Mouse (Mus musculus) kidney, postnatal 0 days (tissue): Measurements from ENCODE around the gene M6pr. TPM values are rescaled to one million over a fixed set of nuclear protein-coding genes. Genes with fewer than 3 reads are reported as not detected.
"Not testable (repeated sequence)": the region's sequence is repeated elsewhere in the genome, so short reads cannot be mapped to it uniquely, and the experiment has no call there.

Experiments used
- ATAC-seq: fragments of 200-750 bp; cut with Nextera tagmentation; replicated peaks from 2 replicates; pipeline ENCODE4 v1.8.0; 2017; ENCODE audit warnings: low read depth, moderate number of reproducible peaks, moderate TSS enrichment, moderate library complexity; ENCODE audit not compliant: low FRiP score
- DNase-seq: peaks from one replicate; pipeline ENCODE4 v3.0.0-alpha.2; 2016; ENCODE audit warnings: low spot score
- H3K27ac ChIP-seq: fragments of 300-500 bp; sonication (generic); 2 replicates; pipeline ENCODE4 v1.5.1; 2014; ENCODE audit warnings: mild to moderate bottlenecking
- H3K27me3 ChIP-seq: fragments of 300-500 bp; sonication (generic); 2 replicates; pipeline ENCODE4 v1.6.1; 2014; ENCODE audit warnings: low read length, mixed read lengths; ENCODE audit not compliant: insufficient read depth
- H3K36me3 ChIP-seq: fragments of 300-500 bp; sonication (generic); 2 replicates; pipeline ENCODE4 v1.6.1; 2014; ENCODE audit warnings: low read length, mixed read lengths; ENCODE audit not compliant: insufficient read depth
- H3K4me1 ChIP-seq: fragments of 300-500 bp; sonication (generic); replicated peaks from 2 replicates; pipeline ENCODE4 v1.6.1; 2014; ENCODE audit warnings: antibody characterized with exemption, low read length, mixed read lengths; ENCODE audit not compliant: insufficient read depth
- H3K4me2 ChIP-seq: fragments of 300-500 bp; sonication (generic); 2 replicates; pipeline ENCODE4 v1.6.1; 2014; ENCODE audit warnings: mild to moderate bottlenecking, low read length, moderate library complexity, mixed read lengths
- H3K4me3 ChIP-seq: fragments of 300-500 bp; sonication (generic); replicated peaks from 2 replicates; pipeline ENCODE4 v1.5.1; 2014; ENCODE audit warnings: low read depth, low read length
- H3K9ac ChIP-seq: fragments of 300-500 bp; sonication (generic); 2 replicates; pipeline ENCODE4 v1.6.1; 2014; ENCODE audit warnings: low read depth, low read length
- H3K9me3 ChIP-seq: fragments of 300-500 bp; sonication (generic); replicated peaks from 2 replicates; pipeline ENCODE4 v1.6.1; 2016; ENCODE audit warnings: low read length, inconsistent platforms, mixed read lengths
- CTCF ChIP-seq: IDR thresholded peaks from 2 replicates; pipeline ENCODE4 v1.5.1; 2016; ENCODE audit warnings: antibody characterized with exemption, low read depth, mild to moderate bottlenecking, moderate library complexity
- WGBS: fragments of 180-500 bp; shearing (Covaris S2); extraction: QIAGEN DNeasy Blood & Tissue Kit; methylation state at CpG from one replicate; pipeline ENCODE4 v1.1.7; 2014; 5-methylcytosine and 5-hydroxymethylcytosine counted together
- polyA plus RNA-seq: library from polyadenylated mRNA; unstranded; fragments of >200 nt; fragmentation: Nextera tagmentation; extraction: Ambion mirVana; gene quantifications from 2 replicates; pipeline ENCODE4 v1.2.1, GENCODE M21; 2015

M6pr gene
- polyA plus RNA-seq, 1 experiment from 2014 or later, result 130 TPM

DNA sequence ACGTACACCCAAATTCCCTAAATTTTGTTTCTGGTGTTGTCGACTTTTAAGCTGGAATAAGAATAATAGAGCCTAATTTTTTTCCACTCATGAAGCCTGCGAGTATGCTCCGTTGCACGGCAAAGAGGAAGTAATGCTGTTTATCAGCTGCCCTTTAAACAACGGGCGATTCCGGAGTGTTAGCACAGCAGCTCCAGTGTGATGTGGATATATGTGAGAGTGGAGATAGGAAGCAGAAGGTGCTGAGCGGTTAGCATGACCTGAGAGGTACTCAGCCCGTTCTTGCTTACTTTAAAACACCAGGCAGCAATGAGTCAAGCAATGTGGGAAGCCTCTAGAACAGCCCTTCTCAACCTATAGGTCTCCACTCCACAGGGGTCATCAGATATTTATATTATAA is 35.2 kb downstream of the M6pr start:
- TF ChIP-seq CTCF, result no peak
- H3K9me3 ChIP-seq, result no peaks in the 10 kb centered on the region
- H3K4me3 ChIP-seq, result no peak overlapping the region
- H3K4me2 ChIP-seq, result no peak overlapping the region
- H3K27ac ChIP-seq, result no peak overlapping the region
- H3K9ac ChIP-seq, result no peak overlapping the region
- DNase-seq (no peak), ATAC-seq (no peak)
- peaks cover 16% of the 10 kb centered on the region for H3K4me1 ChIP-seq
- no peaks in the 10 kb centered on the region for H3K27me3 ChIP-seq
- H3K36me3 ChIP-seq, result no peaks in the 10 kb centered on the region
- WGBS, result 29% methylated on average over 10 of the region's 10 CpGs

DNA sequence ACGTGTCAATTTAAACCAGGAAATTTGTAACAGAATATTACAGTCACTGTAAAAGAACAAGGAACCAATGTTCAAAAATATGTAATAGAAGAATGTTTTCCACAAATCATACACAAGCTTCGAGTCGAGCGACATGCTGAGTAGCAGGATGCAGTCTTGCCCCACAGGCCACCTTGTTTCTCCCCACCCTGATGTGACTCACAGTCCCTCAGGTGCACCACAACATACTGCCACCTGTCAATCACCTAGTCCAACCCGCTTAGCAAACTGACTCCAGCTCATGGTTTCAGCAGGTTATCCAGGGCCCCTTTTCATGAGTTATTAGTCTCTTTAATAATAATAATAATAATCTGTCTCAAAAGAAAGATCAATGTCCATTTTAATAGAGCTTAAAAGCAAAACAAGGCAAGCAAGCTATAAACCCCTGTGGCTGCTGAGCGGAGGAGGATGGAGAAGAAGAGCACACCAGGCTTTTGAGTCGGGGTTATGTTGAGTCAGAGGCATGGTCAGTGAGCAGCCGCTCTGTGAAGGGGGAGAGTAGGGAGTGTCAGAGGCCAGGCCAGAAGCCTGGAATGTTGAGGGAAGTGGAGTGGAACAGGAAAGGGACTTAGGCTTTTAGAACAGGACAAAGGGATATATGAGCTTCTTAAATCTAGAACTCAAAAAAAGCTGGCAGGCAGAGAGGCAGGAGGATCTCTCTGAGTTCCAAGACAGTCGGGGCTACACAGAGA is 36.0 kb downstream of the M6pr start:
- H3K9ac ChIP-seq, result no peak overlapping the region
- no peak for TF ChIP-seq CTCF
- no peaks in the 10 kb centered on the region for H3K36me3 ChIP-seq
- no peaks in the 10 kb centered on the region for H3K9me3 ChIP-seq
- H3K27me3 ChIP-seq, result no peaks in the 10 kb centered on the region
- ATAC-seq (peak; percentile 56), DNase-seq (peak; percentile 83)
- peaks cover 14% of the 10 kb centered on the region; the same call in 1 of the 2 replicates for H3K4me1 ChIP-seq
- 0 out of 2 replicates have a peak overlapping the region, but pooled peaks have one; percentile 34 for H3K27ac ChIP-seq
- 35% methylated on average over 9 of the region's 9 CpGs for WGBS
- H3K4me2 ChIP-seq, result no peak overlapping the region
- H3K4me3 ChIP-seq, result no peak overlapping the region

DNA sequence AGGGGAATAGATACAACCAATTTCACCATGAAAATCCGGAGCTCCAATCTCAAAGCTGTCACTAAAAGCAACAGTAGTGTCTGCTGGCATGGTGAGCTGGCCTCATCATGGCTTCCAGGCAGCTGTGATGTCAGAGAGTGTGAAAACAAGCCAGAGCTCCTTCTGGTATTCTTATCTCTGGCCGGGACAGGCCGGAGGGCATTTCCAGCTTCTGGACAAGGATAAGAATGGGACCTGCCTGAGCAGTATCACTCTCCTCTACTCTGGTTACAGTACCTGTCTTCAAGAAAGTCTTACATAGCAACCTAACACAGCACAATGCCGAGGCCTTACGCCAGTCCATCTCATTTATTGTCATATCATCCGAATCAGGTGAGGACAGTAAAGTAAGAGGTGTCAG is 37.2 kb downstream of the M6pr start:
- H3K4me3 ChIP-seq, result no peak overlapping the region
- no peak overlapping the region for H3K9ac ChIP-seq
- no peaks in the 10 kb centered on the region for H3K36me3 ChIP-seq
- DNase-seq (no peak), ATAC-seq (no peak)
- H3K4me1 ChIP-seq, result peaks cover 14% of the 10 kb centered on the region; the same call in 1 of the 2 replicates
- no peak for TF ChIP-seq CTCF
- H3K27ac ChIP-seq, result no peak overlapping the region
- H3K4me2 ChIP-seq, result no peak overlapping the region
- H3K27me3 ChIP-seq, result no peaks in the 10 kb centered on the region
- no peaks in the 10 kb centered on the region for H3K9me3 ChIP-seq
- 85% methylated on average over 6 of the region's 6 CpGs for WGBS

DNA sequence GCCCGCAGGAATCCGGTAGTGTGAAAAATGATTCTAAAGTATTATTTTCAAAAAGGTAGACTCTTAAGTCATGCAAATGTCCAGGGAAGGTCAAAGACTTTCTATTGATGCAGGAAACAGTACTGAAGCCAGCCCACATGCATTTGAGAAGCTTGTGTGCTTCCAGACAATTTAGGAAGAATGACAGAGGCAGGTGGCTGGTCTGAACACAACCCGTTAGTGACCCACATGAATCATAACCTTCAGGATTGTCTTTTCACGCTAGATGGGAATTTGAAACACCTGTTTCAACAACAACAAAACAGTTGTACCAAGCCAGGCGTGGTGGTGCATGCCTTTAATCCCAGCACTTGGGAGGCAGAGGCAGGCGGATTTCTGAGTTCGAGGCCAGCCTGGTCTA is 37.9 kb downstream of the M6pr start:
- Histone ChIP-seq H3K9ac (no peak overlapping the region), H3K4me3 (no peak overlapping the region), H3K27ac (no peak overlapping the region), H3K27me3 (no peaks in the 10 kb centered on the region), H3K36me3 (no peaks in the 10 kb centered on the region), H3K4me1 (peaks cover 14% of the 10 kb centered on the region; the same call in 1 of the 2 replicates), H3K9me3 (no peaks in the 10 kb centered on the region), H3K4me2 (no peak overlapping the region)
- ATAC-seq (no peak), DNase-seq (no peak)
- 72% methylated on average over 7 of the region's 7 CpGs for WGBS
- no peak for TF ChIP-seq CTCF

DNA sequence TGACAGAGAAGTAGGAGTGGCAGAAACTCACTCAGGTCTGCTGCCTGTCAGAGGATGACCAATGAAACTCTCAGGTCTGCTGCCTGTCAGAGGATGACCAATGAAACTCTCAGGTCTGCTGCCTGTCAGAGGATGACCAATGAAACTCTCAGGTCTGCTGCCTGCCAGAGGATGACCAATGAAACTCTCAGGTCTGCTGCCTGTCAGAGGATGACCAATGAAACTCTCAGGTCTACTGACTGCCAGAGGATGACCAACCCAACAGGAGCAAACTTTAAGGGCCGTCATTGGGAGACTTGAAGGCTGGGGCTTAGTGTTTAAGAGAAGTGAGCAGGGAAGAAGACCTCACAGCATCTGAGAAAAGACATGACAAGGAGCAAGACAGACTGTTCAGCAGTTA is 38.8 kb downstream of the M6pr start:
- not testable (repeated sequence) for H3K27me3 ChIP-seq, H3K36me3 ChIP-seq, H3K9me3 ChIP-seq, H3K27ac ChIP-seq, H3K4me3 ChIP-seq, ATAC-seq, H3K9ac ChIP-seq, H3K4me2 ChIP-seq, DNase-seq
- 52% methylated on average over 1 of the region's 1 CpGs for WGBS
- peaks cover 14% of the 10 kb centered on the region; the same call in 1 of the 2 replicates for H3K4me1 ChIP-seq

DNA sequence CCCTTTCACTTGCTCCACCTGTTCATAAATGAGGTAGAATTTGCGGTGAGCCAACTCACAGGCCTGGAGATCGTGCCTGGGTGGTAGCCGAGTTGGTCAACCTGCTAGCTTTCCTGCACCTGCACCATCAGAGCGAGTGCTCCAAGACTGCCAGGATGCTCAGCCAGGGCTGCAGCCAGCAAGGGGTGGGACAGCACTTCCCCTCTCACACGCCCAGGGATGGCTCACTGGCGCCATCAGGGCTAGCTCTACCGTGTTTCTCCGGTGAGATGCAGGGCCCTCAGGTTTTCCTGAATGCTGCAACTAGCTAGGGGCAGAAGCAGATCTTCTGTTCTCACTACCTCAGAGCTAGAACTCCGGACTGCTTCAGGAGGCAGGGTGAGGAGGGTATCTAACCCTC is 47.4 kb downstream of the M6pr start:
- WGBS, result 54% methylated on average over 9 of the region's 9 CpGs

More for the DNA sequence above, 47.4 kb downstream of the M6pr start:
- no peak overlapping the region for H3K9ac ChIP-seq
- no peaks in the 10 kb centered on the region for H3K36me3 ChIP-seq
- no peaks in the 10 kb centered on the region for H3K9me3 ChIP-seq
- no peak overlapping the region for H3K4me3 ChIP-seq
- no peaks in the 10 kb centered on the region for H3K27me3 ChIP-seq
- DNase-seq, result no peak
- H3K4me2 ChIP-seq, result no peak overlapping the region
- ATAC-seq, result no peak
- no peak overlapping the region for H3K27ac ChIP-seq
- no peaks in the 10 kb centered on the region for H3K4me1 ChIP-seq
- TF ChIP-seq CTCF, result no peak
